Comparison of ENCODE assay signal across 16 mouse cellular contexts in the genomic region with DNA sequence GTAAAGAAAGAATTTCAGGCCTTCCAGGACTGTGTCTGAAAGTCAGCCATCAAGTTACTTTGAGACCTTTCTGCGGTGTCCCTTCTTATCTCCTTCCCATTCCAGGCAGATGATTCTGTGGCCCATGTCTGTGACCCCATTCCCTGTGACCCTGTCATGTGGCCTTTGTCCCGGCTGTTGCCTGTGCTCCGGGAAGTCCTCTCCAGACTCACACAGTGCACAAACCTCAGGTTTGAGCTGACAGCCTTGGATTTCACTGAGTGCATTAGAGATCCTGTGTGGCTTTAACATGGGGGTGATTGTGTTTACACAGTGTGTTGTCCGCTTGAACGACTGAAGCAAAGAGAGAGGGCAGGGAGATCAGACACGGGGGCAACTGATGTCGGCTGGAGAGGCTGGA.
"Had no signal": no experiment of that assay in that cellular context is flagged by ENCODE, and none has a peak within 500 bp of the region (broad histone marks: within the 10 kb centered on the region; RNA-seq: fewer than 3 reads in every experiment).

No protein-coding gene starts in this region.

- H3K27ac ChIP-seq: limb, embryonic 13.5 days; liver, embryonic 15.5 days; lung, embryonic 15.5 days; macrophage; midbrain, embryonic 15.5 days; neural tube, embryonic 12.5 days; stomach, embryonic 15.5 days had no signal

- DNase-seq: kidney, adult 11 months; kidney, postnatal 14 days; left cerebral cortex, postnatal 4 days; lung, postnatal 14 days; right cerebral cortex, postnatal 14 days; thymus, adult 2 months; thymus, postnatal 25 days had no signal

- H3K4me2 ChIP-seq: limb, embryonic 13.5 days; liver, embryonic 15.5 days; lung, embryonic 15.5 days; midbrain, embryonic 11.5 days; midbrain, embryonic 15.5 days; neural tube, embryonic 12.5 days; stomach, embryonic 15.5 days had no signal

- H3K9me3 ChIP-seq: limb, embryonic 13.5 days; liver, embryonic 15.5 days; lung, embryonic 15.5 days; midbrain, embryonic 15.5 days; neural tube, embryonic 12.5 days; stomach, embryonic 15.5 days had no signal

- H3K36me3 ChIP-seq: lung, embryonic 15.5 days; stomach, embryonic 15.5 days had no signal

- ATAC-seq: midbrain, embryonic 15.5 days had no signal

- H3K4me1 ChIP-seq: limb, embryonic 13.5 days; liver, embryonic 15.5 days; lung, embryonic 15.5 days; megakaryocyte, embryonic 14.5 days; midbrain, embryonic 15.5 days; neural tube, embryonic 12.5 days; stomach, embryonic 15.5 days had no signal

- H3K27me3 ChIP-seq: limb, embryonic 13.5 days; liver, embryonic 15.5 days; lung, embryonic 15.5 days; megakaryocyte, embryonic 14.5 days; midbrain, embryonic 15.5 days; neural tube, embryonic 12.5 days; stomach, embryonic 15.5 days had no signal

- H3K9ac ChIP-seq: limb, embryonic 13.5 days; liver, embryonic 15.5 days; lung, embryonic 15.5 days; midbrain, embryonic 15.5 days; neural tube, embryonic 12.5 days; stomach, embryonic 15.5 days had no signal

- H3K4me3 ChIP-seq: limb, embryonic 13.5 days; liver, embryonic 15.5 days; lung, embryonic 15.5 days; megakaryocyte, embryonic 14.5 days; midbrain, embryonic 15.5 days; neural tube, embryonic 12.5 days; stomach, embryonic 15.5 days had no signal
